Mouse (Mus musculus) kidney, adult 2 months (tissue): ENCODE results near the gene Prkn.

Source experiments
- CTCF ChIP-seq: fragments of 200-500 bp; conservative IDR thresholded peaks from 2 replicates; pipeline ENCODE4 v1.5.1; 2011; ENCODE audit warnings: low read depth, mild to moderate bottlenecking, control low read depth, low read length, moderate library complexity, mixed read lengths; ENCODE audit not compliant: insufficient read depth, insufficient read length
- POLR2A ChIP-seq: fragments of 200-500 bp; IDR thresholded peaks from one replicate; pipeline ENCODE4 v1.6.1; 2011; ENCODE audit warnings: low read depth, low read length, control low read depth

GRCm38 (mm10) chr17:11912872-11913365 lies 1072.7 kb downstream of the Prkn start:
- TF ChIP-seq POLR2A (no peak), CTCF (no peak)
